Mouse (Mus musculus): ENCODE measurements around the gene Gdpgp1.

DNA sequence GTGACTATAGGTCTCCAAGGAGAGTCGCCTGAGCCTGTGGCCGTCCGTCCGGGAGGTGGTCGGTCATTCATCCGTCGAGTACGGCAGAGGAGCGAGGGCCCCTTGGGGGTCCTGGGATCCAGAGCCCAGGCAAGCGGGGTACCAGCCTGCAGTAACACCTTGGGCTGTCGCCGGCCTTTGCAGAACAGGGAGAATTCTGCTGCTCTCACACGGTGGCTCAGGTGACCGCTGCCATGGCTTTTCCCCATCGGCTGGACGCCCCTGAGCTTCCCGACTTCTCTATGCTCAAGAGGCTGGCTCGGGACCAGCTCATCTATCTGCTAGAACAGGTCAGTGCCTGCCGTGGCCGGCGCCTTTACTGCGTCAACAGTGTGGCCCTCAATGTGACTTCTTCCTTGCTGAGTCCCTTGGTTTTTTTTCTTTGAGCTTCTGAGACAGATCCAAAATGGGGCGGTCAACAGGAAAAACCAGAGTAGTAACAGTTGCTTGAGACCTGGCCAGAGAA, 37.1 kb downstream of the Gdpgp1 start:
- TF ChIP-seq POLR2A (IDR thresholded peaks at IDR 0.05; ENCODE audit: insufficient read depth, low read length) = no peak
- no peak for TF ChIP-seq CTCF (IDR thresholded peaks at IDR 0.05; ENCODE audit: low read depth, low read length)
